Mouse (Mus musculus) liver, embryonic 16.5 days (tissue): ENCODE measurements around the gene Cd48. TPM values are rescaled to one million over a fixed set of nuclear protein-coding genes. Genes with fewer than 3 reads are reported as not detected.
"Not testable (repeated sequence)": the region's sequence is repeated elsewhere in the genome, so short reads cannot be mapped to it uniquely, and the experiment has no call there.

Experiments used
- ATAC-seq: fragments of 200-750 bp; cut with Nextera tagmentation; 2 replicates; pipeline ENCODE4 v1.8.0; 2017; ENCODE audit warnings: low read depth, mild to moderate bottlenecking, moderate number of reproducible peaks, moderate library complexity
- H3K27ac ChIP-seq: fragments of 300-500 bp; sonication (generic); 2 replicates; pipeline ENCODE4 v1.5.1; 2014; ENCODE audit warnings: mild to moderate bottlenecking, low read length
- H3K27me3 ChIP-seq: fragments of 300-500 bp; sonication (generic); 2 replicates; pipeline ENCODE4 v1.6.1; 2014; ENCODE audit warnings: low read depth, low read length, mixed read lengths; ENCODE audit not compliant: control insufficient read depth, insufficient read depth
- H3K36me3 ChIP-seq: fragments of 300-500 bp; sonication (generic); 2 replicates; pipeline ENCODE4 v1.6.1; 2014; ENCODE audit warnings: mild to moderate bottlenecking; ENCODE audit not compliant: control insufficient read depth, insufficient read depth
- H3K4me1 ChIP-seq: fragments of 300-500 bp; sonication (generic); 2 replicates; pipeline ENCODE4 v1.6.1; 2014; ENCODE audit warnings: low read depth, low read length, mixed read lengths; ENCODE audit not compliant: control insufficient read depth
- H3K4me2 ChIP-seq: fragments of 300-500 bp; sonication (generic); 2 replicates; pipeline ENCODE4 v1.6.1; 2014; ENCODE audit warnings: low read depth, low read length, mixed read lengths
- H3K4me3 ChIP-seq: fragments of 300-500 bp; sonication (generic); 2 replicates; pipeline ENCODE4 v1.5.1; 2014; ENCODE audit warnings: low read depth, mild to moderate bottlenecking, low read length
- H3K9ac ChIP-seq: fragments of 300-500 bp; sonication (generic); 2 replicates; pipeline ENCODE4 v1.6.1; 2014; ENCODE audit warnings: low read depth, low read length
- H3K9me3 ChIP-seq: fragments of 300-500 bp; sonication (generic); replicated peaks from 2 replicates; pipeline ENCODE4 v1.6.1; 2016; ENCODE audit warnings: low read length; ENCODE audit not compliant: control insufficient read depth
- WGBS: fragments of 180-500 bp; shearing (Covaris S2); extraction: QIAGEN DNeasy Blood & Tissue Kit; methylation state at CpG from one replicate; pipeline ENCODE4 v1.1.7; 2014; ENCODE audit not compliant: insufficient replicate concordance; 5-methylcytosine and 5-hydroxymethylcytosine counted together
- polyA plus RNA-seq: library from polyadenylated mRNA; unstranded; fragments of >200 nt; fragmentation: Nextera tagmentation; extraction: Ambion mirVana; gene quantifications from 2 replicates; pipeline ENCODE4 v1.2.1, GENCODE M21; 2015

The Cd48 gene
- polyA plus RNA-seq, 1 experiment from 2014 or later, result 10.9 TPM

DNA sequence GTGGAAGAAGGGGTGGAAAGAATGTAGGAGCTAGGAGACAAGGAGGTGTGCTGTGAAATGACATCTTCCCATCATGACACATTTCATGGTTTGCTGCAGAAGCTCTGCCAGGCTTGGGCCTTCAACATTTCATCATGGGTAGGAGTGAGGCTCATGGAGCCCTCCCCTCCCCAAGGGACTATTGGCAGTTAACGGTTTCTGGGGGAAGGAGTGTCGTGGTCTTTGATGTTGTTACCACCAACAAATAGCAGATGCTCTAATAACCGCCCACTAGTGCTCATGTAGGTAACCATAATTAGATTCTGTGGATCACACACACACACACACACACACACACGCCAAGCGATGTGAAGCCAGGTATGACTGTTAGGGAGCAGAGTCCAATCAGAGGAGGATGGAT is 29.1 kb upstream of the Cd48 start, which contains the start of gene Slamf7:
Gene Slamf7, minus strand, starts transcription at position 302 of the 400 bp plus-strand sequence.
- H3K27me3 ChIP-seq, result no peaks in the 10 kb centered on the region
- no peaks in the 10 kb centered on the region for H3K4me1 ChIP-seq
- H3K4me2 ChIP-seq, result no peak within 1 kb of the TSS
- H3K27ac ChIP-seq, result no peak within 1 kb of the TSS
- H3K36me3 ChIP-seq, result no peaks in the 10 kb centered on the region
- WGBS, result 64% methylated on average over 5 of the region's 5 CpGs
- H3K9ac ChIP-seq, result no peak within 1 kb of the TSS
- H3K4me3 ChIP-seq, result no peak within 1 kb of the TSS
- no peak for ATAC-seq
- no peaks in the 10 kb centered on the region for H3K9me3 ChIP-seq

DNA sequence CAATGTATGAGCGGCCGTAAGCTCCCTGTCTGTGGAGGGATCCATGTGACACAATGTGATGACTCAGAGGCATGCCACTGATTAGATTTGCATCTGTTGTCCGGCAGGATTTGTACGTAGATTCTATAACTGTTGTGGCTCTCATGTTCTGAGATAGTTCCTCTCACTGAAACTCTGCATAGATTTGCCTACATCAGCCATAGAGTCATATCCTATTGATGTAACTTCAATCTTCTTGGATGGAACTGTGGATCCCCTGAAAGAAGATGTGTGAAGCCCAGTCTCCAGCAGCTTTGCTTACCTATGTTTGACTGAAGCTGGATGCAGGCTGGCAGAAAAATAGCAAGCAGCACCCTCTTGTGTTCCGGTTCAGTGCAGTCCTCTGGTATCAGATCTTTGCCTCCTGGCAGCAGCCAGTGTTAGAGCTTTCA is 23.2 kb upstream of the Cd48 start:
- H3K4me2 ChIP-seq, result no peak overlapping the region
- ATAC-seq, result no peak
- no peak overlapping the region for H3K27ac ChIP-seq
- H3K4me1 ChIP-seq, result no peaks in the 10 kb centered on the region
- no peaks in the 10 kb centered on the region for H3K9me3 ChIP-seq
- no peaks in the 10 kb centered on the region for H3K27me3 ChIP-seq
- 39% methylated on average over 5 of the region's 5 CpGs for WGBS
- H3K9ac ChIP-seq, result no peak overlapping the region
- no peaks in the 10 kb centered on the region for H3K36me3 ChIP-seq
- no peak overlapping the region for H3K4me3 ChIP-seq

DNA sequence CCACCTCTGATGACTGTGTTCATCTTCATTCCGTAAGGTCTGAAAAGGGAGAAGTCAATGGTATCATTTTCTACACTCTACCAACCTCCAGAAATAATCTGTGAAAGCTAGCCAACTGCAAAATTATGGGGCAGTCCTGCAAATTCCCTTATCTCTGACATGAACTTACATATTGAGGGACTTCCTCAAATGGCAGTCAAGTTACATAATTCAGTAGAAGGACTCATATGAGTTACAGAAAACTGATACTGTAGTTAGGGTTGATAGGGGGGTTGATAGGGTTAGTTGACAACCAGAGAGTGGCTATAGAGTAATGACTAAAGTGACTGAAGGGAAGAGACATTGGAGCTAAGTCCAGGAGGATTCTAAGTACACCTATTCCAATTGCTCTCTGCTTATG is 21.4 kb upstream of the Cd48 start:
- no peak overlapping the region for H3K4me2 ChIP-seq
- ATAC-seq, result no peak
- H3K27ac ChIP-seq, result no peak overlapping the region
- no peaks in the 10 kb centered on the region for H3K27me3 ChIP-seq
- H3K9me3 ChIP-seq, result no peaks in the 10 kb centered on the region
- no peaks in the 10 kb centered on the region for H3K4me1 ChIP-seq
- H3K36me3 ChIP-seq, result no peaks in the 10 kb centered on the region
- no peak overlapping the region for H3K9ac ChIP-seq
- H3K4me3 ChIP-seq, result no peak overlapping the region
- WGBS, result 26% methylated on average over 1 of the region's 1 CpGs

DNA sequence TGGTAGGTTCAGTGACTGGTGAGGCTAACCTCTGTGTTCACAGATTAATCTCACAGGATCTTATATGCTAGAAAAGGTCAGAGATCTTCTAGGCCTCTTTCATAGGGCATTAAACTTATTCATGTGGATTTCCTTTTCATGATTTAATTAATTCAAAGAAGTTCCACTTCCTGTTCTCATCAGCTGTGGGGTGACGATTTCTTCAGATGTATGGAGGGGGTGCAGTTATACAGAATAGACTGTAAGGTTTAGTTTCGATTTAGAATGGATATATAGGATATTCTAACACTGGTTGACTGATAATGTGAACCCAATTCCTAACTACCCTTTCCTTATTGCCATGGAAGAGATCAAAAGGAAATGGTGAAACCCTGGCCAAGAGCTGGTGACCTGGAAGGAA is 20.3 kb upstream of the Cd48 start:
- no peak overlapping the region for H3K27ac ChIP-seq
- H3K9me3 ChIP-seq, result no peaks in the 10 kb centered on the region
- H3K4me2 ChIP-seq, result no peak overlapping the region
- H3K36me3 ChIP-seq, result no peaks in the 10 kb centered on the region
- ATAC-seq, result no peak
- 51% methylated on average over 2 of the region's 2 CpGs for WGBS
- H3K27me3 ChIP-seq, result no peaks in the 10 kb centered on the region
- no peak overlapping the region for H3K9ac ChIP-seq
- H3K4me3 ChIP-seq, result no peak overlapping the region
- no peaks in the 10 kb centered on the region for H3K4me1 ChIP-seq

GRCm38 (mm10) chr1:171663757-171664156 is 18.1 kb upstream of the Cd48 start:
- ATAC-seq, result no peak
- no peaks in the 10 kb centered on the region for H3K4me1 ChIP-seq
- WGBS, result 75% methylated on average over 2 of the region's 2 CpGs
- H3K36me3 ChIP-seq, result no peaks in the 10 kb centered on the region
- H3K9ac ChIP-seq, result no peak overlapping the region
- no peak overlapping the region for H3K4me2 ChIP-seq
- H3K9me3 ChIP-seq, result no peaks in the 10 kb centered on the region
- no peak overlapping the region for H3K27ac ChIP-seq
- no peaks in the 10 kb centered on the region for H3K27me3 ChIP-seq
- no peak overlapping the region for H3K4me3 ChIP-seq

DNA sequence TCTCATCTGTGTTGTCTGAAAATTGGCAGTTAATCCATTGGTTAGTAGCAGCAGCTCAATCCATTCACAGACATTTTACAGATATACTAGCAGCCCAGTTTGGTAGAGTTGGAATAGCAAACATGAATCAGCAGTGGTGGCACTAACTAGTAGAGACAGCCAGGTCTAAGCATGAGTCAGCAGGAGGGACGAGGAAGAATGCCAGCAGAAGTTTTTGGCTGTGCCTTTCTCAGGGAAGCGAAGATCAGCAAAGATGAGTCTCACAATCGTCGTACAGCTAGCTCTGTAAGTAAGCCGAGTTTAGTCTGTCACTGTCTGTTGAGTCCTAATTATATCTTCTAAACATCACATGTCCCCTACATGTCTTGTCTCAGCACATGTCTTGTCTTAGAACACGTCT is 15.5 kb upstream of the Cd48 start:
- Histone ChIP-seq H3K9ac (no peak overlapping the region), H3K36me3 (no peaks in the 10 kb centered on the region), H3K27me3 (no peaks in the 10 kb centered on the region), H3K4me2 (no peak overlapping the region), H3K4me3 (no peak overlapping the region), H3K4me1 (no peaks in the 10 kb centered on the region), H3K27ac (no peak overlapping the region), H3K9me3 (no peaks in the 10 kb centered on the region)
- ATAC-seq, result no peak
- 67% methylated on average over 6 of the region's 6 CpGs for WGBS

- Histone ChIP-seq H3K4me1 (no peaks in the 10 kb centered on the region), H3K27me3 (no peaks in the 10 kb centered on the region), H3K9ac (no peak overlapping the region), H3K27ac (no peak overlapping the region), H3K36me3 (no peaks in the 10 kb centered on the region), H3K9me3 (no peaks in the 10 kb centered on the region), H3K4me3 (no peak overlapping the region), H3K4me2 (no peak overlapping the region)
- 51% methylated on average over 1 of the region's 1 CpGs for WGBS
- ATAC-seq, result no peak
These were observed 14.6 kb upstream of the Cd48 start for GRCm38 (mm10) chr1:171667160-171667559.

DNA sequence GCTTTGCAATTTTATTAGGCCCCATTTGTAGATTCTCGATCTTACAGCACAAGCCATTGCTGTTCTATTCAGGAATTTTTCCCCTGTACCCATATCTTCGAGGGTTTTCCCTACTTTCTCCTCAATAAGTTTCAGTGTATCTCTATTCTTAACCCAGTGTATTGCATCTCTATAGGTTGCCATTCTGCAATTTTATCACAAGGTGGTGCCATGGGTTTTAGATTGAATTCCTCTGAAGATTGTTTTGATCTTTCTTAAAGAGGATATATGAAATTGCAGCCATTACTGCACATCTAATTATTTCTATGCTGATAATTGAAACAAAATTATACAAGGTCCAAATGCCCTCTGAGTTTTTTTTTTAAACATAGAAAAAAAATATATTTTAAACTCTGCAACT is 9.4 kb upstream of the Cd48 start:
- not testable (repeated sequence) for H3K9me3 ChIP-seq, H3K4me2 ChIP-seq, H3K27ac ChIP-seq, H3K4me1 ChIP-seq, H3K4me3 ChIP-seq, H3K9ac ChIP-seq, ATAC-seq, H3K36me3 ChIP-seq, H3K27me3 ChIP-seq
- WGBS, result 42% methylated on average over 2 of the region's 2 CpGs

GRCm38 (mm10) chr1:171672854-171673475 is 8.8 kb upstream of the Cd48 start:
- WGBS, result 40% methylated on average over 5 of the region's 5 CpGs

More at GRCm38 (mm10) chr1:171672854-171673475, 8.8 kb upstream of the Cd48 start:
- Histone ChIP-seq H3K9me3 (no peaks in the 10 kb centered on the region), H3K4me1 (no peaks in the 10 kb centered on the region; the same call in 1 of the 2 replicates), H3K9ac (no peak overlapping the region), H3K27ac (no peak overlapping the region), H3K4me3 (no peak overlapping the region), H3K36me3 (no peaks in the 10 kb centered on the region), H3K4me2 (no peak overlapping the region), H3K27me3 (no peaks in the 10 kb centered on the region)
- no peak for ATAC-seq
